Mouse (Mus musculus) heart, adult 8-10 months (tissue): ENCODE measurements at regions not wholly inside any gene's neighbourhood (a gene's known extent, or its start where the extent isn't known, plus 50 kb on each side); places are given as distances from the start of the nearest gene placed in this dataset.
"Not testable (repeated sequence)": the region's sequence is repeated elsewhere in the genome, so short reads cannot be mapped to it uniquely, and the experiment has no call there.

ENCODE experiments used
- DNase-seq: peaks from one replicate; pipeline ENCODE4 v3.0.0; 2022; ENCODE audit warnings: low spot score

- DNase-seq: no peak
Observed at GRCm38 (mm10) chr16:12700088-12700487, 409.4 kb upstream of the Ercc4 start.

GRCm38 (mm10) chr16:12703818-12704590 lies 405.5 kb upstream of the Ercc4 start:
- DNase-seq: no peak

- no peak for DNase-seq
Observed at GRCm38 (mm10) chr16:12706907-12707306, 402.6 kb upstream of the Ercc4 start.

GRCm38 (mm10) chr16:12721368-12721767 lies 388.1 kb upstream of the Ercc4 start:
- not testable (repeated sequence) for DNase-seq

GRCm38 (mm10) chr16:12726043-12726442 lies 383.4 kb upstream of the Ercc4 start:
- no peak for DNase-seq

GRCm38 (mm10) chr16:12730167-12730730 lies 379.2 kb upstream of the Ercc4 start:
- DNase-seq: not testable (repeated sequence)

- DNase-seq: no peak
Observed at GRCm38 (mm10) chr16:12731588-12731987, 377.9 kb upstream of the Ercc4 start.

GRCm38 (mm10) chr16:12742472-12742871 lies 367.0 kb upstream of the Ercc4 start:
- no peak for DNase-seq

- no peak for DNase-seq
Observed at GRCm38 (mm10) chr16:12753181-12753580, 356.3 kb upstream of the Ercc4 start.

- DNase-seq: no peak
Observed at GRCm38 (mm10) chr16:12754361-12754760, 355.1 kb upstream of the Ercc4 start.

- DNase-seq: no peak
Observed at GRCm38 (mm10) chr16:12758594-12758993, 350.9 kb upstream of the Ercc4 start.

GRCm38 (mm10) chr16:12764166-12764565 lies 345.3 kb upstream of the Ercc4 start:
- no peak for DNase-seq

- DNase-seq: no peak
Observed at GRCm38 (mm10) chr16:12764608-12765007, 344.9 kb upstream of the Ercc4 start.

- no peak for DNase-seq
Observed at GRCm38 (mm10) chr16:12766846-12767245, 342.6 kb upstream of the Ercc4 start.

- DNase-seq: no peak
Observed at GRCm38 (mm10) chr16:12768161-12768895, 341.2 kb upstream of the Ercc4 start.

GRCm38 (mm10) chr16:12770482-12770881 lies 339.0 kb upstream of the Ercc4 start:
- no peak for DNase-seq

- DNase-seq: no peak
Observed at GRCm38 (mm10) chr16:12772535-12772934, 336.9 kb upstream of the Ercc4 start.

- no peak for DNase-seq
Observed at GRCm38 (mm10) chr16:12775876-12776275, 333.6 kb upstream of the Ercc4 start.

GRCm38 (mm10) chr16:12779079-12779478 lies 330.4 kb upstream of the Ercc4 start:
- DNase-seq: no peak

GRCm38 (mm10) chr16:12780635-12781034 lies 328.8 kb upstream of the Ercc4 start:
- no peak for DNase-seq

GRCm38 (mm10) chr16:12785828-12786227 lies 323.7 kb upstream of the Ercc4 start:
- no peak for DNase-seq

- DNase-seq: no peak
Observed at GRCm38 (mm10) chr16:12798523-12798922, 311.0 kb upstream of the Ercc4 start.

- no peak for DNase-seq
Observed at GRCm38 (mm10) chr16:12800181-12800580, 309.3 kb upstream of the Ercc4 start.
